Mouse (Mus musculus) embryo, embryonic 9.5 days (tissue): ENCODE measurements around the gene Plekhh2.

Source experiments
- DNase-seq: peaks from one replicate; pipeline ENCODE4 v3.0.0-alpha.2; 2017; ENCODE audit errors: extremely low spot score

Gene Plekhh2

GRCm38 (mm10) chr17:84571629-84572028, 59.9 kb downstream of the Plekhh2 start:
- no peak for DNase-seq

- DNase-seq, result no peak
Observed at GRCm38 (mm10) chr17:84573305-84573704, 61.6 kb downstream of the Plekhh2 start.

- no peak for DNase-seq
Observed at GRCm38 (mm10) chr17:84573940-84574339, 62.2 kb downstream of the Plekhh2 start.

GRCm38 (mm10) chr17:84575108-84575507, 63.4 kb downstream of the Plekhh2 start:
- no peak for DNase-seq

- no peak for DNase-seq
Observed at GRCm38 (mm10) chr17:84576621-84577293, 65.1 kb downstream of the Plekhh2 start.

GRCm38 (mm10) chr17:84579249-84579648, 67.6 kb downstream of the Plekhh2 start:
- no peak for DNase-seq

- DNase-seq, result no peak
Observed at GRCm38 (mm10) chr17:84579817-84580216, 68.1 kb downstream of the Plekhh2 start.

- no peak for DNase-seq
Observed at GRCm38 (mm10) chr17:84580821-84581220, 69.1 kb downstream of the Plekhh2 start.

GRCm38 (mm10) chr17:84581740-84582414, 70.2 kb downstream of the Plekhh2 start:
- DNase-seq, result no peak

GRCm38 (mm10) chr17:84584107-84584506, 72.4 kb downstream of the Plekhh2 start:
- no peak for DNase-seq

- no peak for DNase-seq
Observed at GRCm38 (mm10) chr17:84585104-84585503, 73.4 kb downstream of the Plekhh2 start.

- no peak for DNase-seq
Observed at GRCm38 (mm10) chr17:84590065-84590464, 78.4 kb downstream of the Plekhh2 start.

GRCm38 (mm10) chr17:84591431-84592150, 79.9 kb downstream of the Plekhh2 start:
- DNase-seq, result no peak

- no peak for DNase-seq
Observed at GRCm38 (mm10) chr17:84596015-84596441, 84.3 kb downstream of the Plekhh2 start.

GRCm38 (mm10) chr17:84596501-84596900, 84.8 kb downstream of the Plekhh2 start:
- no peak for DNase-seq

GRCm38 (mm10) chr17:84597859-84598258, 86.2 kb downstream of the Plekhh2 start:
- no peak for DNase-seq

- DNase-seq, result no peak
Observed at GRCm38 (mm10) chr17:84598928-84599327, 87.2 kb downstream of the Plekhh2 start.

GRCm38 (mm10) chr17:84600051-84600983, 88.6 kb downstream of the Plekhh2 start:
- no peak for DNase-seq

GRCm38 (mm10) chr17:84601805-84602204, 90.1 kb downstream of the Plekhh2 start:
- DNase-seq, result no peak

GRCm38 (mm10) chr17:84603202-84603627, 91.5 kb downstream of the Plekhh2 start:
- DNase-seq, result no peak

GRCm38 (mm10) chr17:84603709-84604420, 92.2 kb downstream of the Plekhh2 start:
- DNase-seq, result no peak
